Mouse (Mus musculus): Measurements from ENCODE around the gene Chid1. TPM values are rescaled to one million over a fixed set of nuclear protein-coding genes. Genes with fewer than 3 reads are reported as not detected.
A peak's percentile ranks its signal among the peaks of the same experiment; 100 is the strongest.

The Chid1 gene
- polyA plus RNA-seq, 1 experiment from 2014 or later = 41.8 TPM

- no peak overlapping the region for H3K4me3 ChIP-seq (ENCODE audit: low read length)
- H3K36me3 ChIP-seq (ENCODE audit: control insufficient read depth, insufficient read depth, low read length) = no peaks in the 10 kb centered on the region
- 68% methylated on average over 5 of the region's 5 CpGs for WGBS
- peaks cover 4% of the 10 kb centered on the region for H3K27me3 ChIP-seq (ENCODE audit: control insufficient read depth, insufficient read depth, low read depth, low read length)
- no peak overlapping the region for H3K27ac ChIP-seq (ENCODE audit: low read length)
- H3K4me1 ChIP-seq (replicated peaks; ENCODE audit: control insufficient read depth, insufficient read depth, low read length) = peaks cover 19% of the 10 kb centered on the region
- H3K4me2 ChIP-seq (ENCODE audit: low read depth, low read length) = no peak overlapping the region
- H3K9me3 ChIP-seq (ENCODE audit: control insufficient read depth, low read length) = no peaks in the 10 kb centered on the region
- H3K9ac ChIP-seq (ENCODE audit: low read length) = no peak overlapping the region
- ATAC-seq (ENCODE audit: low read depth) = no peak
Observed at GRCm38 (mm10) chr7:141484186-141485120, 55.2 kb downstream of the Chid1 start.

GRCm38 (mm10) chr7:141483114-141483653, 56.5 kb downstream of the Chid1 start:
- Histone ChIP-seq H3K4me2 (ENCODE audit: low read depth, low read length) (no peak overlapping the region), H3K9me3 (ENCODE audit: control insufficient read depth, low read length) (no peaks in the 10 kb centered on the region), H3K36me3 (ENCODE audit: control insufficient read depth, insufficient read depth, low read length) (no peaks in the 10 kb centered on the region), H3K4me1 (replicated peaks; ENCODE audit: control insufficient read depth, insufficient read depth, low read length) (peaks cover 23% of the 10 kb centered on the region), H3K27ac (ENCODE audit: low read length) (no peak overlapping the region), H3K27me3 (ENCODE audit: control insufficient read depth, insufficient read depth, low read depth, low read length) (peaks cover 4% of the 10 kb centered on the region), H3K9ac (ENCODE audit: low read length) (no peak overlapping the region), H3K4me3 (ENCODE audit: low read length) (no peak overlapping the region)
- 82% methylated on average over 6 of the region's 6 CpGs for WGBS
- ATAC-seq (ENCODE audit: low read depth) = no peak

GRCm38 (mm10) chr7:141482531-141483024, 57.1 kb downstream of the Chid1 start:
- Histone ChIP-seq H3K9ac (ENCODE audit: low read length) (peak overlapping the region; percentile 65), H3K27me3 (ENCODE audit: control insufficient read depth, insufficient read depth, low read depth, low read length) (peaks cover 4% of the 10 kb centered on the region), H3K4me2 (ENCODE audit: low read depth, low read length) (peak overlapping the region; percentile 98), H3K4me3 (ENCODE audit: low read length) (peak overlapping the region; percentile 57), H3K36me3 (ENCODE audit: control insufficient read depth, insufficient read depth, low read length) (no peaks in the 10 kb centered on the region), H3K9me3 (ENCODE audit: control insufficient read depth, low read length) (no peaks in the 10 kb centered on the region), H3K27ac (ENCODE audit: low read length) (no peak overlapping the region), H3K4me1 (replicated peaks; ENCODE audit: control insufficient read depth, insufficient read depth, low read length) (peaks cover 29% of the 10 kb centered on the region)
- WGBS = 25% methylated on average over 11 of the region's 11 CpGs
- ATAC-seq (ENCODE audit: low read depth) = no peak

GRCm38 (mm10) chr7:141481498-141482401, 57.9 kb downstream of the Chid1 start:
- no peaks in the 10 kb centered on the region for H3K36me3 ChIP-seq (ENCODE audit: control insufficient read depth, insufficient read depth, low read length)
- peak overlapping the region; percentile 65 for H3K9ac ChIP-seq (ENCODE audit: low read length)
- H3K4me1 ChIP-seq (replicated peaks; ENCODE audit: control insufficient read depth, insufficient read depth, low read length) = peaks cover 38% of the 10 kb centered on the region
- ATAC-seq (ENCODE audit: low read depth) = 0 out of 2 replicates have a peak, but pooled peaks have one; percentile 9
- no peaks in the 10 kb centered on the region for H3K9me3 ChIP-seq (ENCODE audit: control insufficient read depth, low read length)
- peak overlapping the region; percentile 98 for H3K4me2 ChIP-seq (ENCODE audit: low read depth, low read length)
- peaks cover 4% of the 10 kb centered on the region for H3K27me3 ChIP-seq (ENCODE audit: control insufficient read depth, insufficient read depth, low read depth, low read length)
- no peak overlapping the region for H3K27ac ChIP-seq (ENCODE audit: low read length)
- WGBS = under 1% methylated on average over 71 of the region's 81 CpGs
- H3K4me3 ChIP-seq (ENCODE audit: low read length) = peak overlapping the region; percentile 57

- Histone ChIP-seq H3K27ac (ENCODE audit: low read length) (no peak overlapping the region), H3K9ac (ENCODE audit: low read length) (peak overlapping the region; percentile 65; the same call in 1 of the 2 replicates), H3K27me3 (ENCODE audit: control insufficient read depth, insufficient read depth, low read depth, low read length) (peaks cover 4% of the 10 kb centered on the region), H3K4me3 (ENCODE audit: low read length) (peak overlapping the region; percentile 12; the same call in 1 of the 2 replicates), H3K36me3 (ENCODE audit: control insufficient read depth, insufficient read depth, low read length) (no peaks in the 10 kb centered on the region), H3K4me2 (ENCODE audit: low read depth, low read length) (peak overlapping the region; percentile 98), H3K4me1 (replicated peaks; ENCODE audit: control insufficient read depth, insufficient read depth, low read length) (peaks cover 41% of the 10 kb centered on the region), H3K9me3 (ENCODE audit: control insufficient read depth, low read length) (no peaks in the 10 kb centered on the region)
- ATAC-seq (ENCODE audit: low read depth) = no peak
- 9% methylated on average over 10 of the region's 10 CpGs for WGBS
Observed at GRCm38 (mm10) chr7:141480842-141481497, 58.7 kb downstream of the Chid1 start.

GRCm38 (mm10) chr7:141478270-141478748, 61.3 kb downstream of the Chid1 start:
- no peak for ATAC-seq (ENCODE audit: low read depth)
- Histone ChIP-seq H3K4me3 (ENCODE audit: low read length) (no peak overlapping the region), H3K4me2 (ENCODE audit: low read depth, low read length) (peak overlapping the region; percentile 94)

GRCm38 (mm10) chr7:141477578-141478269, 61.9 kb downstream of the Chid1 start:
- Histone ChIP-seq H3K4me1 (replicated peaks; ENCODE audit: control insufficient read depth, insufficient read depth, low read length) (peaks cover 56% of the 10 kb centered on the region), H3K4me2 (ENCODE audit: low read depth, low read length) (peak overlapping the region; percentile 94), H3K9ac (ENCODE audit: low read length) (peak overlapping the region; percentile 61), H3K27ac (ENCODE audit: low read length) (peak overlapping the region; percentile 99), H3K4me3 (ENCODE audit: low read length) (no peak overlapping the region), H3K27me3 (ENCODE audit: control insufficient read depth, insufficient read depth, low read depth, low read length) (peaks cover 3% of the 10 kb centered on the region), H3K36me3 (ENCODE audit: control insufficient read depth, insufficient read depth, low read length) (no peaks in the 10 kb centered on the region), H3K9me3 (ENCODE audit: control insufficient read depth, low read length) (no peaks in the 10 kb centered on the region)
- WGBS = 22% methylated on average over 4 of the region's 4 CpGs
- ATAC-seq (ENCODE audit: low read depth) = no peak

More at GRCm38 (mm10) chr7:141478270-141478748, 61.3 kb downstream of the Chid1 start:
- Histone ChIP-seq H3K9me3 (ENCODE audit: control insufficient read depth, low read length) (no peaks in the 10 kb centered on the region), H3K27ac (ENCODE audit: low read length) (peak overlapping the region; percentile 99), H3K27me3 (ENCODE audit: control insufficient read depth, insufficient read depth, low read depth, low read length) (peaks cover 4% of the 10 kb centered on the region), H3K36me3 (ENCODE audit: control insufficient read depth, insufficient read depth, low read length) (no peaks in the 10 kb centered on the region), H3K4me1 (replicated peaks; ENCODE audit: control insufficient read depth, insufficient read depth, low read length) (peaks cover 59% of the 10 kb centered on the region), H3K9ac (ENCODE audit: low read length) (peak overlapping the region; percentile 61)
- WGBS = 51% methylated on average over 5 of the region's 5 CpGs

- H3K27ac ChIP-seq (ENCODE audit: low read length) = peak overlapping the region; percentile 99
- H3K4me2 ChIP-seq (ENCODE audit: low read depth, low read length) = peak overlapping the region; percentile 94
- H3K27me3 ChIP-seq (ENCODE audit: control insufficient read depth, insufficient read depth, low read depth, low read length) = no peaks in the 10 kb centered on the region
- H3K4me3 ChIP-seq (ENCODE audit: low read length) = peak overlapping the region; percentile 86
- H3K9me3 ChIP-seq (ENCODE audit: control insufficient read depth, low read length) = no peaks in the 10 kb centered on the region
- H3K36me3 ChIP-seq (ENCODE audit: control insufficient read depth, insufficient read depth, low read length) = peaks cover 6% of the 10 kb centered on the region
- peak; percentile 4; the same call in 1 of the 2 replicates for ATAC-seq (ENCODE audit: low read depth)
- H3K4me1 ChIP-seq (replicated peaks; ENCODE audit: control insufficient read depth, insufficient read depth, low read length) = peaks cover 50% of the 10 kb centered on the region
- H3K9ac ChIP-seq (ENCODE audit: low read length) = peak overlapping the region; percentile 61
- WGBS = 0% methylated on average over 7 of the region's 7 CpGs
Observed at GRCm38 (mm10) chr7:141476981-141477370, 62.7 kb downstream of the Chid1 start.

Measured in lung, embryonic 16.5 days (tissue).